Mouse (Mus musculus) CD4-positive, CD25-positive, alpha-beta regulatory T cell, adult 2 months (primary cell): ENCODE results near the gene Eif2s1.

Experiments
- DNase-seq: peaks from one replicate; pipeline ENCODE4 v3.0.0-alpha.2; 2012; ENCODE audit warnings: low read depth, low spot score

The Eif2s1 gene

DNA sequence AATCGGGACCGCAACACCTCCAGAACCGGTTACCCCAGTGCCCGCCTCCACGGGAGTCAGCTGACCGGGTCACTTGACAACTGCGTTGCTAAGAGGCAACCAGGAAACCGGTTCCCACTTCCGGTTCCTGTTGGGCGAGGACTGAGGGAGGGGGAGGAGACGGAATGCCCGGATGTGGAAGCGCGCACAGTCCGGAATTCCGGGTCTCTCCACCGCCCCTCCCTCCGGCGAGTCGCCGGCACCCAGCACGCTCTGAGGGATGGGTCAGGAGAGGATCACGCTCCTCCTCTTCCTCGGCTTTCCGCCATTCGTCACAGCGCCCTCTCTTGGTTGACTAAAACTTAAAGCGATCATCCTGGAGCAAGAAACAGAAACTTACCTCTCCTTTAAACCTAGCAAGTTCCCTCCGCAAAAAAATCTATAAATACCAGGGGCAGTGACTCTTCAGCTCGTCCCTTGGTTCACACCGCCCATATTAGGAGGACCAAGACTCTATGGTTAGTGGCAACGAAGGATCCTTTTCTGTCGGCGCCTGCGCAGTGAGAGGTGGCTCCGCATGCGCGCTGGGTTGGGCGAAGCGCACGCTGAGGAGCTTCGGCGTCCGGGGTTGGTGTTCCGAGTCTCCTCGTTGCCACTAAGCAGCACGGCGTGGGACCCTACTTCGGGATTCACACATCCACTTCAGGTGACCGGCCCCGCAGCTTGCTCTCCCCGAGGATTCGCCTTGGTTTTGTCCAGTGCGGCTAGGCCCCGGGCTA lies at the start of gene Eif2s1, which contains the start of gene Atp6v1d:
Gene Eif2s1 (plus strand): TSS at position 324 of the 758 bp plus-strand sequence.
Gene Atp6v1d (minus strand): TSS at position 143 of the 758 bp plus-strand sequence.
- peak; percentile 99 for DNase-seq

DNA sequence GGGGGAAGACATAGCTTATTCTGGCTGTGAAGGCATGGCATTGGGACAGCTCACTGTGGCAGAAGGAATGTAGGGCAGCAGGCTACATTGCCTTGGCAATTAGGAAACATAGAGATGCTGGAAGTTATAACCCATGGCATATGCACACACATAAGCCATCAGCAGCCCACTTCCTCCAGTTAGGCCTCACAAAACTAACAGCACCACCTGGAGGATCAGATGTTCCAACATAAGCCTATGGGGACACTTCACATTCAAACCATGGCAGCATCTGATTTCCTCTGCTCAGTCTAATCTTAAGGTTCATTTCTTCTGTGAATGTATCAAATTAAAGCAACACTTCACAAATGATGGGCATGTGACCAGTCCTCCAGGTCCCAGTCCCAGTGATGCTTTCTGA lies 47.2 kb upstream of the Eif2s1 start:
- peak; percentile 25 for DNase-seq

DNA sequence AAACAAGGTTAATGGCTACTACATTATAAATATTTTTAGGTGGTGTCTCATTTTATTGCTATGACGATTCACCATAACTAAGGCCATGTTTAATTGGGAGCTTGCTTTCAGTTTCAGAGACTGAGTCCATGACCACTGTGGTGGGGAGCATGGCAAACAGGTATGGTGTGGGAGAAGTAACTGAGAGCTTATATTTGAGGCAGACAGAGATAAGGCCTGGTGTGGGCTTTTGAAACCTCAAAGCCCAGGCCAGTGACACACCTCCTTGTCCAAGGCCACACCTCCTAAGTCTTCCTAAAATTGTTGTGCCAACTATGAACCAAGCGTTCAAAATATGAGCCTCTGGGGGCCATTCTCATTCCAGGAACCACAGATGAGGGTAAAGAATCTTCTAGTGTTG lies 27.1 kb upstream of the Eif2s1 start:
- DNase-seq: no peak

DNA sequence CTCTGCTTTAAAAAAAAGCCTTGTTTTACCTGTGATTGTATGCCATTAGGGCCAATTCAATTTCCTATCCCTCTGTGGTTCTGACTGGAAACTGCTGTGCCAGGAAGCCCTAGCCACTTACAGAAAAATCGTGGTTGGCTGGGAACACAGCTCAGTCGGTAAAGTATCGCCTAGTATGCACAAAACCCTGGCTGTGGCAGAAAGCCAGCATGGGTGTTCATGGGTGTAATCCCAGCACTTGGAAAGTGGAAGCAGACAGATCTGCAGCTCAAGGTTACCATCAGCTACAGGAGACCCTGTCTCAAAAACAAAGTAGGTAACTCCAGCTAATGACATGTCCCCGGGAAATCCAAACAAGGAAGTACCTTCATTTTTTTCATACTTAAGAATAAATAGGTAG lies 21.7 kb upstream of the Eif2s1 start:
- no peak for DNase-seq

DNA sequence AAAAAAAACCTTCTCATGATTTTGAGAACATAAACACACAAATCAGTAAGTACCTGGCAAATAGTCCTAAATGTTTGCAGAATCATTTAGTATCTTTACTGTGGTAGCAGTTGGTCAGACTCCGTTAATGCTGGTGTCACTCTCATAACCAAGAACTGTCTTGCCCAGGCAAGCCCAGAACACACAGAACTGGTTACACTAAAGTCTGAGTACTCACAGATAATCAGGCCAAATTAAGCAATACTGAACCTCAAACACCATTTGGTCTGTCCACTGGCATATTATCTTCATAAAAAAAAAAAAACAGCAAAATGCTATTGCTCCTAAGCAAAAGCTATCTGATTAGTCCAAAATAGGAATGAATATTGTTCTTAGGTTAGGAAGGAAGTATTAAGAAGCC lies 19.2 kb upstream of the Eif2s1 start:
- no peak for DNase-seq

DNA sequence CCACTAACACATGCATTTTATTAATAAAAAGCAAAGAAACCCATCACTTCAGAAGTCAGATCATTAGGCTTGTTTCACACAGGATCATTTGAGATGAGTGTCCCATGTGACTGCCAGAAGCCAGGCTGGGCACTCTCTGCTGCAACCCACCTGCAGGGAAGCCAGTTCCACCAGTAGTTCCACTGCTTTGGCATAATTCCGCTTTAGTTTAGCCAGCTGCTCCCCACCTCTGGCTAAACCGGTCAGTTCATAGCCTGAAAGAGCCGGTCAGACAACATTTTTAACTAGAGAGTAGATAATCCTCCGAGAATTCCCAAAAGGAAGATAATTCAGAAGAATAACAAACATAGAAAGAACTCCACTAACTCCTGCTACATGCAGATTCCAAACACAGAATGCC lies 13.4 kb upstream of the Eif2s1 start:
- DNase-seq: no peak

DNA sequence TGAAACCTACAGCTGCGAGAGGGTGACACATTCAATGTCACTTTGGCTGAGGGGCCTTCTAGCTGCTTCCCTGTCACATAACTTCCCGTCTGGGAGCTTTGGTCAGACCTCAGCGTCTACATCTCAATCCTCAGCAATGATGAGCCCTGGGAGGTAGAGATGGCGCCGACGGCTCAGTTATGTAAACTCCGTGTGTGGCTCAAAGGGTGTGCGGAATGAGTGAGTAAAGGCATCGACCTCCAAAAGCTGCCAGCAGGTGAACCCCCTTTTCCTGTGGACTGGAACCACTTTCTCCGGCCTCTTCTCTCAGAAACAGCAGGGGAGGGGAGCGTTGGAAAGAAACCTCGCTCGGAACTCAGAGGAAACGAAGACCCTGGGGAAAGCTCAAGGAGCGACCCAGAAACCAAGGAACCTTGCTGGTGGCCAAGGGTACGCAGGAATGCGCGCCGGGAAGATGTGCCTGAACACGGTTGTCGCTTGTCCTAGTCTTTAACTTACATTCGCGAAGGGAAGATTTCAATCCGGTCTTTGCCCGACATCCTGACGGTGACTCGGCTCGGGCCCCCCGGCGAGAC lies 611 bp upstream of the Eif2s1 start:
- peak; percentile 64 for DNase-seq

DNA sequence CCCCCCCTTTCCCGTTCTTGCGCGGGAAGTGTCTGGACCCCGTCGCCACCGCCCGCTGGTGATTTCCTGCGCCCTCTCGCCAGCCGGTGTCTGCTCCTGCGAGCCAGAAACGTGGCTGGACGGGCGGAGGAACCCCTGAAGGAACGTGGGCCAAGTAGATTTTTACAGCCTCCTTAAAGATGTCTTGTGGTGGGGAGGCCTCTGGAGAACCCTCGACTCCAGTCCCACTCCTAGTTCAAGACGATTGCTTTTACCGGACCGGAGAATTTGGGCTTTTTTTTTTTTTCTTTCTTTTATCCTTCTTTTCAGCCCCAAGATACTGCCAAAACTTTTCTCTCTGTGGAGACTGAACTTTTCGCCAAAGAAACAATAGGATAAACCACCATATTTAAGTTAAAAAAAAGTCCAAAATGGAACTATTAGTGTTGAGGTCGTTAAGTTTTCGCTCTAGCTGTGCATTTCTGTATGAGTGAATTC lies 673 bp downstream of the Eif2s1 start:
- DNase-seq: no peak

DNA sequence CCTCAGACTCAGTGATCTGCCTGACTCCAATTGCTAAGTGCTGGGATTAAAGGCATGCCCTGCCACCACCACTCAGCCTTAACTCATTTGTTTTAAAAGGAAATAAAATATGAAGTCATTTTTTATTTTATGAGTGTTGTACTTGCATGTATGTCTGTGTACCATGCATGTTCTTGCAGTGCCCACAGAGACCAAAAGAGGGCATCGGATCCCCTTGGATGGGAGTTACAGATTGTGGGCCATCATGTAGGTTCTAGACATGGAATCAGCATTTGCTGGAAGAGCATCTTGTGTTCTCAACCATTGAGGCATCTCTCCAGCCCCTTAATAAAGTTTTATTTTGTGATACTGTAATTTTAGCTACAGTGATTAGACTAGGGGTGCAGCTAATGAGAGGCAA lies 3.8 kb downstream of the Eif2s1 start:
- DNase-seq: peak; percentile 45

DNA sequence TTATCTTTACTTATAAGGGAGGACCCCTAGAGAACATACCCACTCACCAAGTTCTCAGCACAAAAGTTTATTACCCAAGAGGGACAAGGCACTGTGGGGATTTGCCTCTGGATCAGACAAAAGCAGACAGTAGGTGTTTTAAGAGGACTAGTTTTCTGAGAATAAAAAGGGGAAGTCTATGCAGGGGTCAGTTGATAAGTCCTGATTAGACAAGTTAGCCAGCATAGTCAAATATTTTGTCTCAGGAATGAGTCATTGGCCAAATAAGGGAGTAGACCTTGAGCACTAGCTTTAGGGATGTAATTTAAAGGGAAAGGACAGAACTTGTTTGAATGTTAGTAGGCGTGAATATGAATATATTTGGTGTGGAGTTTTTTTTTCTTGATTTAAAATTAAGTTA lies 6.5 kb downstream of the Eif2s1 start:
- DNase-seq: no peak

DNA sequence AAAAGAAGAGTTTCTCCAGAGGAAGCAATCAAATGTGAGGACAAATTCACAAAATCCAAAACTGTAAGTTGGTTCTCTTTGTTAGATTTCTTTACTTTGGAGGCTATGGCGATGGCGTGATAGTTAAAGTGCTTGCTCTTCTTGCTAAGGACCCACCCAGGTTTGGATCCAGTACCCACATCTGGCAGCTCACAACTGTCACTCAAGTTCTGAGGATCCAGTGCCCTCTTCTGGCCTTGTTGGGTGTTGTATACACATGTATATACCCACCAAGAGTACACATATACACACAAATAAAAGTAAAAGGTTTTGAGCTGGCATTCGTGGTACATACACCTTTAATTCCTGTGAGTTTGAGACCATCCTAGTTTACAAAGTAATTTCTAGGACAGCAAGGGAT lies 13.0 kb downstream of the Eif2s1 start:
- peak; percentile 11 for DNase-seq

DNA sequence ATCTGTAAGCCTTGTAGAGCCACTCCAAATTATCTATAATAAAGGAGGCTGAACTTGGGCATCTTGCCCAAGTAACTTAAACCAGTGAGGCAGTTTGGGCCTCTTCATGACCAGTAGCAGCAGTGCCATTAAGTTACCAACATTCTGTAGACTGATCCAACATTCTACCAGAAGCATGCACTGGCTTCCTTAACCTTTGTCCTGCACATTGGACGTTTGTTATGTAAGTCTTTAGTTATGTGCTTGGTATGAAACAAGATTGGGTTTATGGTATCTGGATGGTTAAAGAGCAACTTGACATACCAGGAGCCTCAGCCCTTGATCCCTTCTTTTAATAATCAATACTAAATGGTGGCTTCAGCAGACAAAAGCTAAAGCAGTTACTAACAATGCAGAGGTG lies 28.4 kb downstream of the Eif2s1 start:
- no peak for DNase-seq

DNA sequence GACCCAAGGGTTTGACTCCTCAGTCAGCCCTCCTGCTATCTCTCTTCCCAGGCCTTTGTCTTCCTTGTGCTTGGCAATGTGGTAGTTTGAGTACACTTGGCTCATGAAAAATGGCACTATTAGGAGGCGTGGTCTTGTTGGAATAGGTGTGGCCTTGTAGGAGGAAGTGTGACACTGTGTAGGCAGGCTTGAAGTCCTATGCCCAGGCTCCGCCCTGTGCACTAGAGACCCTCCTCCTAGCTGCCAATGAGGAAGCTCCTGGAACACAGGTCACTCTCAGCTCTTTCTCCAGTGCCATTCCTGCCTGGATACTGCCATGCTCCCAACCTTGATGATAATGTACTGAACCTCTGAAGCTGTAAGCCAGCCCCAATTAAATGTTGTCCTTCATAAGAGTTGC lies 29.5 kb downstream of the Eif2s1 start:
- no peak for DNase-seq

DNA sequence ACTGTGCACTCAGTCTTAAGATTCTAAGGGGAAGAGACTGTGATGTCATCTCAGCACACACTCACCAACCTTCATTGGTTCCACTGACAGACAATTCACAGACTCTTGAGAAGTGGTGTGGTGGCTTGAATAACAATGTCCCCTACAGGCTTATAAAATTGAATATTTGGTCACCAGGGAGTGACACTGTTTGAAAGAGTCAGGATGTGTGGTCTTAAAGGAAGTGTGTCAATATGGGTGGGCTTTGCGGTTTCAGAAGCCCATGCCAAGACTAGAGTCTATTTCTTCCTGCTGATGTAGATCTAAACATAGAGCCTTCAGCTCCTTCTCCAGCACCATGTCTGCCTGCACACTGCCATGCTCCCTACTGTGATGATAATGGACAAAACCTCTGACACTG lies 36.2 kb downstream of the Eif2s1 start:
- no peak for DNase-seq

DNA sequence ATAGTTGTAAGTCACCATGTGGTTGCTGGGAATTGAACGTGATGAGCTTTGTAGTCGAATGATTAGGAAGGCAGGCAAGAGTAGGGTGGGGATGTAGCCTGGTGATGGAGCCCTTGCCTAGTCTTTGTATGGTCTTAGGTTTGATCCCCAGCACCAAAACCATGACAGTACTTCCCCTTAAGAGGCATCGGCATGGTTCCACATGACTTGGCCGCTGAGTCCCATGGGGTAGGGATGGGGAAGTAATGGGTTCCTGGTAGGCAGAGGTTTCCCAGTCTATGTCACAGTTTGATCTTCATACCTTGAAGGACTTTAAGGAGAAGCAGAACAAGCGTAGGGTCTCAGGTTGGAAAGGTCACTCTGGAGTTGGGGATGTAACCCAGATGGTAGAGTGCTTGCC lies 39.8 kb downstream of the Eif2s1 start:
- DNase-seq: no peak

DNA sequence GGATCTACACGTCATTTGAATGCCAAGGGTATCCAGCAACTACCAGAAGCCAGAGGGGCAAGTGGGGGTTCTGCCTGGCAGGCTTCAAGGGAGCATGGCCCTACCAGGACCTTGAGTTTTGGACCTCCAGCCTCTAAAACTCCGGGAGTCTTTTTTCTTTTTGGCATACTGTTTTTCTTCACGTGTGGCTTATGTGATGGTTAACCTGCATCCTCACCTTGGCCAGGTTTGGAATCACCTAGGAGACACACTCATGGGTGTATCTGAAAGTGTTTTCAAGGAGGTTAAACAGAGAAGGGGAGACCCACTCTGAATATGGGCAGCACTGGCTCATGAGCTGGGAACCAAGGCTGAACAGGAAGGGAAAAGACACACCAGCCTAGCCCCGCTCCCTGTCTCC lies 41.7 kb downstream of the Eif2s1 start:
- no peak for DNase-seq

DNA sequence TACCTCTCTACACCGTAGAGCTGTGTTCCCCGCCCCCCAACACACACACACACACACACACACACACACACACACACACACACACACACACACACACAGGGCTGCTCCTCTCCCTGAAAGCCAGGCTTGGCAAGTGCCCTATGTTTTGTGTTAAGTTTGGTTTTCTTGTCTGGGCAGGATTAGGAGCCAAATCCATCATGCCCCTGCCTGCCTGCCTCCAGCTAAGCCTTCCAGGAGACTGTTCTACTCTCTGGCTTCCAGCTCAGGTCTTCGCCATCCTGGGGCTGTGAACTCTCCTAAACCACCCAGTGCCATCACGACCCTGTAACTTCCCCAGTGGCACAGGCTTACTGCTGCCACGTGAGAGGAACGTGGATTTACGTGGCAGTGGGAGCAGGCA lies 42.9 kb downstream of the Eif2s1 start:
- no peak for DNase-seq

DNA sequence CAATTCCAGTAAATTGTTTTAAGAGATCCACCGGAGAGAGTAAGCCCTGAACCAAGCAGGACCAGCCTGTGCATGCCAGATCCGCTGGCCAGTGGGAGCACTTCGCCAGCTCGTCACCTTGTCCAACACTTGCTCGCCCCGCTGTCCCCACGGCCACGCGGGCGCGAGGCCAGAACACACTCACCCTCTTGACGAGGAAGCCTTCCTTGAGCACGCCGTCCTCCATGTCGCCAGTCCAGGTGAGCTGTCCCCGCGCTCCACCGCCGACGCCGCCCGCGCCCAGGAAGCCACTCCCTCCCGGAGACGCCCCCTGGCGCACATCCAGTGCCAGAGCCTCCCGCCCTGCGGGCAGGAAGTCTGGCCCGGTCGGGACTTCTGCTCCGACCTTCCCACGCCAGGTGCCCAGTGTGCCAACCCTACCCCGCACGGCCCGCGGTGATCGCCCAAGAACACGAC lies 45.1 kb downstream of the Eif2s1 start, which contains the start of gene Plek2:
Gene Plek2 (minus strand): TSS at position 258 of the 456 bp plus-strand sequence.
- DNase-seq: peak; percentile 68

DNA sequence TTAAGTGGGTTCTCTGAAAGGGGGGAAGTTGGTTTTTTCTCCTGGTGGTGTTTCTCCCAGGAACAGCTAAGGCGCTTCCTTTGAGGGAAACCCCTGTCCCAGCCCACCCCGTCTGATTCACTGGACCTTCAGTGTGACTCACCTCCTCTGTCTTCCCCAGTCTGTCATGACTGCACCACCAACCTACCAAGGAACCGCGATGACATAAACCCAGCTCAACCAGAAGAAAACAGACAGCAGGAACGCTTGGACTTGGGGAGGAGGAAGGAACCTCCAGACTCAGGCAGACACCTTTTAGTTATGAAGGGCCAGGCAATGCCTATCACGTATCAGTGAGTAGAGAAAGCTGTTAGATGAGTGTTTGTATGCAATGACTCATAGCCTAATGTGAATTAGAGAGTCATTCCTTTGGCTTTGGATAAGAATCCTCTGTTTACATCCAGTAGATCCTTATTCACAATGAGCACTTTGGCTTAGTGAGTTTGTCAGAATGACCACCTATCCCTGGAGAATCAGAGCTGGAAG lies 46.5 kb downstream of the Eif2s1 start:
- no peak for DNase-seq

DNA sequence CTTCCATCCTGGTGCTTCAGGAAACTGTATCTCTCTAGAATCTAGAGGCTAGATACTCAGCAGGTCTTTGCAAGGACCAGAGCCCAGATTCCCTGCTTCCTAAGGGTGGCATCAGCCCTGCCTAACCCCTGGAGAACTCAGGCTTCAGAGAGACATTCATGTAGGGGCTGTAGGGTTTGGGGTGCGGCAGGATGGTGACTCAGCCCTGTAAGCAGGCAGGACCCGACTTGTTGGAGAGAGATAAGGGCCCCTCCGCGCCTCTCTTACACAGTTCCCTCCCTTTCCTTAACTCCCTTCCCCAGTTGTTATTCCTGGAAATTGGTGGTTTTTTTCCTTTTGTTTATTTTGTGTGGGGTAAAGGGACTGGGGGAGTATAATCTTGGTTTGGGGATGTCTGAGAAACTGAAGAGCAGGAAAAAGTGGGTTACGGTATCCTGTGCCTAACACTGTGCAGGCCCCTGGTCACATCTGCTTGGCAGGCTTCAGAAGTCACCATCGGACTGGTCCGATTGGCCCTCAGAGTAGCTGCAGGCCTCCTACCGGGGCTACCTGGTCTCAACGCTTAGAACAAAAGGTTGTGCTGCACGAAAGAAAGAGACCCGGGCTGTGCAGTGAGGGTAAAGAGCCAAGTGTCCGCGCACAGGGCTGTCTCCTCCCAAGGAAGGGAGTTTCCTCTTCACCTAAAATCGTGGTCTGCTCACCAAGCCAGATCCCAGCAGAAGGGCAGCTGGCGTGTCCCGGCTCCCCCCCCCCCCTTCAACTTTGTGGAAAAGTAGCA lies 49.3 kb downstream of the Eif2s1 start:
- peak; percentile 7 for DNase-seq

DNA sequence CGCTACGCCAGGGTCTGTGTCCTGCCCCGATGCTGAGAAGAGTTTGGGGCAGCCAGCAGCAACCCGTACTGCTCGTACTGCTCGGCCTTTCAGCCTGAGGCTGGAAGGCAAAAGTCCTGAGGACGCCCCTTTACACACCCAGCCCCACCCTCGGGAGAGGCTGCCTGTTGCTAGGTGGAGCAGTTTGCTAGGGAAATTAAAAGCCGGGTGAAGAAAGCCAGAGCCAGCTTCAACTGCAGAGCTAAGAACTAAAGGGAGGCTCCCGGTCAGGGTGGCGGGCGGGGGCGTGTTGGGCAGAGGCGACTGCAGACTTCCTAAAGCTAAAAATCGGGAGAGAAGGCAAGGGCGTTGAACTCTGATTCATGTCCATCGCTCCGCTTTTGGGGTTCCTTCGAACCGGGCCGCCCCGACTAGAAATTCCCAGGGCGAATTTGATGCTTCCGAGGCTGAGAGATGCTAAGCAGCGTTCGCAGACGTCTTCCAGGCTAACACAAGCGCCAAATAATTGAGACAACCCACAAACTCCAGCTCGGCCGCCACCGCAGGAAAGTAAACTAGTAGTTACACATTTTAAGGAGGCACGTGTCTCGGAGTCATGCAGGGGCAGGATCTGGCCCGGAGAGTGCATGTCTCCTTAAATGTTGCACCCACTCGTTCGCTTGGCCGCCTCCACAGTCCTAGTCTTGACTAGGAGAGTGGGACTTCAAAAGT lies 50.2 kb downstream of the Eif2s1 start:
- peak; percentile 12 for DNase-seq
